In the genomic region with DNA sequence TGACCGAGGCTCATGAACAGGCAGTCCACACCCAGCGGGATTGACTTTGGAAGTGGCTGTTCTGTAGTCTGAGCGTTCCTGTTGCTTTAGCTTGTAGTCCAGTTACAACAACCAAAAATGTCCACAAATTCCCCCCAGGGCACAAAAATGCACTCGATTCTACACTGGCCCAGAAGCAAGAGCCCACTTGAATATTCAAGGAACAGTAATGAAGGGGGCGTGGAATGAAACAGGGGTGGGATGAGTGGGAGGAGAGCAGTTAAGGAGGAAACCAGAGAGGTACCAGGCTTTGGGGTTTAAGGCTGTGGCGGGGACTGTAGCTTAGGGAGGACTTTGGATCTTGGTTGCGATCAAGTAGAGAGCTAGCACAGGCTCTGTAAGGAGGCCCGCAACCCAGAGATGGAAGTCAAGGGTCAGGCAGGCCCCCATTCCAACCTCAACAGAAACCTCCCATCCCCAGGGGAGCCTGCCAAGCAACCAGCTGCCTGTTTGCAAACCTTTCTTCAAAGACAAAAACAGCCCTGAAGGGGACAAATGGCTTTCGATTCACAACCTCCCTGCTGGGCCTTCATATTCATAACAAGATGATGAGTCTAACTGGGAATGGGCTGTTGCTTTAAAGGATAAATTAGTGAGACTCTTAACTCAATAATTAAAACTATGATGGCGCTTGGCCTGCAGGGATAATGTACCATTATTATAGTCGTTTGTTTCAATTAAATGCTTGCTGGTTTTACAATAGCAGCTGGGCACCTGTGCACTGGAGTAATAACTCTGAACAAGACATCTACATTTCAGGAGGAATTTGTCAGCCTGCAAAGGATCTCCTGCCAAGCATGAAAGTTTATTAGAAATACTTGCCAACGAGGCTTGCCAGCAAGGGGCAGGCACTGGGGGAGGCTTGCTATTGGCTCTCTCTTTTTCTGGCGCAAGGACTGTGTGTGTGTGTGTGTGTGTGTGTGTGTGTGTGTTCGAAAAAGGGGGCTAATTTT, we compare ENCODE assay signal across 9 mouse cellular contexts.
DNase-seq lines count a peak whose midpoint lies in the region; ATAC-seq lines count a peak whose summit lies in the region.
"Had no signal": no experiment of that assay in that cellular context is flagged by ENCODE, and none has a peak within 500 bp of the region (broad histone marks: within the 10 kb centered on the region; RNA-seq: fewer than 3 reads in every experiment).

No protein-coding gene starts in this region.

- WGBS in lung, embryonic 16.5 days, result 47% methylated on average over 14 of the region's 14 CpGs

- 0 out of 2 replicates have a peak, but pooled peaks have one; percentile 2 for ATAC-seq in lung, embryonic 16.5 days (ENCODE audit: low read depth)
- no peak for ATAC-seq in frontal cortex, adult (ENCODE audit: low TSS enrichment)

- H3K9ac ChIP-seq in lung, embryonic 16.5 days (ENCODE audit: low read length), result no peak overlapping the region
- H3K9ac ChIP-seq: stomach, embryonic 15.5 days had no signal

- H3K27me3 ChIP-seq in lung, embryonic 16.5 days (ENCODE audit: control insufficient read depth, insufficient read depth, low read depth, low read length), result no peaks in the 10 kb centered on the region; the same call in 1 of the 2 replicates

- H3K9me3 ChIP-seq in lung, embryonic 16.5 days (ENCODE audit: control insufficient read depth, low read length), result no peaks in the 10 kb centered on the region
- H3K9me3 ChIP-seq: stomach, embryonic 15.5 days had no signal

- no peaks in the 10 kb centered on the region; the same call in 1 of the 2 replicates for H3K4me1 ChIP-seq in lung, embryonic 16.5 days (replicated peaks; ENCODE audit: control insufficient read depth, insufficient read depth, low read length)

- H3K4me2 ChIP-seq in lung, embryonic 16.5 days (ENCODE audit: low read depth, low read length), result no peak overlapping the region
- H3K4me2 ChIP-seq: stomach, embryonic 15.5 days had no signal

- H3K27ac ChIP-seq in lung, embryonic 16.5 days (ENCODE audit: low read length), result no peak overlapping the region
- H3K27ac ChIP-seq: stomach, embryonic 15.5 days had no signal

- no peaks in the 10 kb centered on the region for H3K36me3 ChIP-seq in lung, embryonic 16.5 days (ENCODE audit: control insufficient read depth, insufficient read depth, low read length)
- H3K36me3 ChIP-seq: stomach, embryonic 15.5 days had no signal

- peak; percentile 8 to 28 for DNase-seq in heart, adult 18-20 months
- DNase-seq in heart, adult 8-10 months (ENCODE audit: low spot score), result no peak
- peak; percentile 26 for DNase-seq in right cerebral cortex, postnatal 4 days
- no peak for DNase-seq in right cerebral cortex, postnatal 36 days (ENCODE audit: low spot score in 2 of 2)
- DNase-seq in frontal cortex, postnatal 14 days (ENCODE audit: low spot score in 2 of 2), result no peak
- DNase-seq in c-Kit-positive CD71-positive TER-119-positive erythroid progenitor cells, embryonic 14.5 days (ENCODE audit: low spot score), result no peak

- no peak overlapping the region for H3K4me3 ChIP-seq in lung, embryonic 16.5 days (ENCODE audit: low read length)
- H3K4me3 ChIP-seq: stomach, embryonic 15.5 days had no signal

Comparison
In these comparisons a context has a peak if more than half of its experiments do, and no peak if none do; other contexts are left out.
1. DNase-seq: peak in heart, adult 18-20 months (2 of 2) and right cerebral cortex, postnatal 4 days (single experiment); none in heart, adult 8-10 months (single experiment), right cerebral cortex, postnatal 36 days (0 of 2), frontal cortex, postnatal 14 days (0 of 2) and c-Kit-positive CD71-positive TER-119-positive erythroid progenitor cells, embryonic 14.5 days (single experiment).